Mouse (Mus musculus): Measurements from ENCODE around the gene Cdhr2.

The Cdhr2 gene

DNA sequence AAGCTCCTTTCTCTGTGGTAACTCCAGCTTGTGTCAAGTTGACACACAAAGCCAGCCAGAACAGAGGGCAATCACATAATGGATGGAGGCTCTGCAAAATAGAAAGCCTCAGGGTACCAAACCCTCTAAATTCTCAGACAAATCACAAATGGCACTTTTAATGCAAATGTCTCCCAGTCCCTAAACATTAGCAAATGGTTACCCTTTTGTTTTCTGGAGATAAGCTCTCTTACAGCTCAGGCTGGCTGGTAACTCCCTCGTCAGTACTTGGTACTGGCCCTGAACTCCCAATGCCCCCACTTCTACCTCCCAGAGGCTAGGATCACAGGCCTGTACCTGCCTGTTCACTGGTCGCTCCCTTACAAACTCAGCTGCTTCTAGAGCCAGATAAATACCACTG, 82.0 kb downstream of the Cdhr2 start:
- no peak for DNase-seq (ENCODE audit: low spot score in 2 of 2)

DNA sequence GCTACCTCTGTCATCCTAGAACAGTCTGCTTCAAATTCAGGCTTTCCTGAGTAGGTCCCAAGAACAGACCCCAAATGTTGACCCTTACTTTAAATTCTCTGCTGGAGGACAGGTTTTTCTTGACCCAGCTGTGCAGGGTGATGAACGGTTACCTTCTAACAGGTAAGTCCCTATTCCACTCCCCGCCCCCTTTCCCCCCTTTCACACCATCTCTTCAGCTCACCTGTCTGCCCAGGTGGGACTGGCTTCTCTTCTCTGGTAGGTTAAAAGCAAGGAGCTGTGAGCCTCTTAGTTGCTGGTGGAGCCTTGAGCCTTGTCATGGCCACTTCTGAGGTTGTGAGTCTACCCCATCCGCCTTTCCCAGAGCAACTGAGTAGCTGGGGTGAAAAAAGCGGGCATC, 82.4 kb downstream of the Cdhr2 start, which contains the start of gene Eif4e1b:
Eif4e1b (plus strand) TSS at position 301 of the 400 bp plus-strand sequence.
- no peak for DNase-seq (ENCODE audit: low spot score in 2 of 2)

All from urinary bladder, adult 18-20 months (tissue).